Mouse (Mus musculus): ENCODE results near the gene Zfp513.

DNA sequence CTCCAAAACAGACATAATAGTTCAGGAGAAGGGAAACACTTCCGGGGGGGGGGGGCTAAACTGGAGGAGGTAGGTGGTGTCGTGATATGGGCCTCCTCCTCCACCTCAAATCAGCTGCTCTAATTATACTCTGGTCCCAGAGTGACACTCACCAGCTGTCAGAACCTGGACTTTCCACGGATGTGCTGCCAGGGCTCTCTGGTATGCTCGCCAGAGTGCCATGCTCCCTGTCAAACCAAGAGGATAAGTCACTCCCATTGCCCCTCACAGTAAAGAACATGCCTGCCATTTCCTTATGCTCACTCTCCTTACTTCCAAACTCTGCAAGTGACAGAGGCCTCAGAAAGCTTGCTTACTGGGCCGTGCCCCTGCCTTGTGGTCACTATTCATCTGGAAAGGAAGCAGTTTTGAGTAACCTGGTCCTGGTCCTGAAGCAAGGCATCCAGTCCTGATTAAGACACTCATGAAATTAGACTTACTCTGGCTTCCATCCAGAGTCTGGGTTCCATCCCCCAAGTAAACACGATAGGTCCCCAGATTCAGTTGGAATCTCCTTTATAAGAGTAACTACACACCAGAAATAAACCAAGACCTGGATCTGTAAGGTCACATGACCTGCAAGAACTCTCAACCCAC, 48.5 kb downstream of the Zfp513 start:
- no peak for TF ChIP-seq POLR2A (IDR thresholded peaks at IDR 0.05; ENCODE audit: low read depth, low read length)
- TF ChIP-seq EP300 (IDR thresholded peaks at IDR 0.05; ENCODE audit: low read length), result no peak
- no peak for TF ChIP-seq CTCF (conservative IDR thresholded peaks at IDR 0.05 in 1 of 2, IDR thresholded peaks at IDR 0.05 in 1 of 2; ENCODE audit: low read depth in 2 of 2, low read length in 2 of 2)
- no peak for TF ChIP-seq MXI1 (IDR thresholded peaks at IDR 0.05; ENCODE audit: low read depth, low read length)
- no peak for TF ChIP-seq PAX5 (IDR thresholded peaks at IDR 0.05; ENCODE audit: low read length)
- TF ChIP-seq KAT2A (IDR thresholded peaks at IDR 0.05; ENCODE audit: insufficient replicate concordance, low read length), result no peak
- no peak for TF ChIP-seq NRF1 (IDR thresholded peaks at IDR 0.05; ENCODE audit: low read depth, low read length)
- no peak for TF ChIP-seq USF1 (IDR thresholded peaks at IDR 0.05; ENCODE audit: low read depth, low read length)

Data from CH12.LX (cell line).